Mouse (Mus musculus): Measurements from ENCODE around the gene Lnp1.
"Not testable (repeated sequence)": the region's sequence is repeated elsewhere in the genome, so short reads cannot be mapped to it uniquely, and the experiment has no call there.

Lnp1 gene

GRCm38 (mm10) chr16:56928023-56928422 is at the start of gene Lnp1:
Gene Lnp1 (minus strand): TSS chr16:56928061.
- DNase-seq (ENCODE audit: low read depth in 2 of 2, low spot score in 2 of 2) = no peak

- DNase-seq (ENCODE audit: low read depth in 2 of 2, low spot score in 2 of 2) = no peak
Observed at GRCm38 (mm10) chr16:56974646-56975045, 46.8 kb upstream of the Lnp1 start.

GRCm38 (mm10) chr16:56958311-56958710 is 30.4 kb upstream of the Lnp1 start:
- not testable (repeated sequence) for DNase-seq (ENCODE audit: low read depth in 2 of 2, low spot score in 2 of 2)

DNA sequence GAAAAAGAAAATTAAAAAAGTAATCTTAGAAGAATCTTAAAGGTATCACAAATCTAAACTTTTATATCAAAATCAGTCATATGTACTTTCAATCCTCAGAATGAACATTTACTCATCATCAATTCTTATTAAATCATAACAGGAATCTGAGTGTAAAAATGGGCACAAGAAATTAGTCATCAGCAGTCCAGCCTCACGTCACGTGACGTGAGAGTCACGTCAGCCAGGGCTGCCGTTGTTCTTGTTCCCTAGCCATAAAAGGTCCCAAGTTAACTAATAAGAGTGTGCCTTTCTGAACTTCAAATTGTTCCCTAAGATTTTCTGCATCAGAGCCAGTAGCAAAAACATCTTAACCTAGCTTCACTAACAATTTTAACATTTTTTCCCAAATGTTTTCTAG is 21.2 kb upstream of the Lnp1 start:
- no peak for DNase-seq (ENCODE audit: low read depth in 2 of 2, low spot score in 2 of 2)

- no peak for DNase-seq (ENCODE audit: low read depth in 2 of 2, low spot score in 2 of 2)
Observed at GRCm38 (mm10) chr16:56942341-56942740, 14.5 kb upstream of the Lnp1 start.

GRCm38 (mm10) chr16:56920102-56920657 is 7.7 kb downstream of the Lnp1 start:
- no peak for DNase-seq (ENCODE audit: low read depth in 2 of 2, low spot score in 2 of 2)

DNA sequence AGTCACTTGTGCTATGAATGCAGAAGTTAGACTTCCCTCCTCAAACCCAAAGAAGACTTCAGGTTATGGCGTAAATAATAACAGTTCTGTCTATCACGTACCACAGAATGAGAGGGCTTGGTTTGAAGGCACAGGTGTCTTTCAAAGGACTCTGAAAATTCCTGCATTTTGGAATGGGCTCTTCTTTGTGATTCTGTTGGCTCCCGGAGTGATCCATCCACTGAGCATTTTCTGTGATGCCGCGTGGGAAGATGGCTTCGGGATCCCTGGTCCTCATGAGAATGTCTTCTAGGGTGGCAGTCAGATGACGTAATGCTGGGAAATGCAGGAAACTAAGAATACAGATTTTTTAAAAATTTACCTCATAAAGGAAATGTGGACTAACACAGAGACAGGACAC is 10.6 kb downstream of the Lnp1 start:
- DNase-seq (ENCODE audit: low read depth in 2 of 2, low spot score in 2 of 2) = no peak

DNA sequence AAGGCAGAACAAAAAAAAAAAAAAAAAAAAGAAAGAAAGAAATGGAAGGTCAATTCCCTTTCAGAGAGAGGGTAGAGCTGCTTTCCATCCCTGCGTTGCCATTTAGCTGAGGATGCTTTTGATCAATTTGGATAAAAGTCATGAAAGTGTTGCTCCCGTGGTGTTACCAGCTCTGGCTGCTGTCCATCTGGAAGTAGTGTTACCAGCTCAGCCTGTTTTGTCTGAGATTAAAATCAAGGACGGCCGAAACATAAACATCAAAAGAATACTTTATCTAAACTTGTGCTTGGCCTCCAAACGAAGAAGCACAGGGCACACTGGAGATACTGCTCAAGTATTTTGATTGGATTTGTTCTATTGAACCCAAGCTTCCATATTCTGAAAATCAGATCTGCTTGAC is 18.9 kb downstream of the Lnp1 start:
- DNase-seq (ENCODE audit: low read depth in 2 of 2, low spot score in 2 of 2) = no peak

GRCm38 (mm10) chr16:56902206-56902605 is 25.7 kb downstream of the Lnp1 start:
- not testable (repeated sequence) for DNase-seq (ENCODE audit: low read depth in 2 of 2, low spot score in 2 of 2)

GRCm38 (mm10) chr16:56891583-56891982 is 36.3 kb downstream of the Lnp1 start:
- no peak for DNase-seq (ENCODE audit: low read depth in 2 of 2, low spot score in 2 of 2)

DNA sequence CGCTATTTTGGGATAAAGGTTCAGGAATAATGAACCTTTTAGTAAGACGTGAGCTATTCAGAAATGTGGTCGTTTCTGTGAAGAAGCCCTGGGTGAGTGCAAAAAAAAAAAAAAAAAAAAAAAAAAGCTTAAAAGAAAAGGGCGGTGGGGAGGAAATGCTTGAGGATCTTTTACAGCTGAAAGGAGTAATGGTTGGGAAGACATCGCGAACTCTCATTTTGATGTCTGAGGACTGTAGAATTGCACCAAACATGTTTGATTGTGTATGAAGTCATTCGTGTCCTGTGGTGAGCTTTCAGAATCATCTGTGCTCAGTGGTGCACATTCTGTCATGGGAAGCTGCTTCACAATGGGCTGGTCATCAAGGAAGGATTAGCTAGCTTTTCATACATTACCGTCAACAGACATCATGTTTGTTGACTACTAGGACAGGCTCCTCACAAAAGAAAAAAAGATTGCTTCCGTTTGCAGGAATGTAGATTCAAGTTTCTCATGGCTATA is 41.2 kb downstream of the Lnp1 start:
- no peak for DNase-seq (ENCODE audit: low read depth in 2 of 2, low spot score in 2 of 2)

- DNase-seq (ENCODE audit: low read depth in 2 of 2, low spot score in 2 of 2) = no peak
Observed at GRCm38 (mm10) chr16:56885824-56886615, 41.8 kb downstream of the Lnp1 start, which contains the start of gene Tmem45a. Gene Tmem45a (minus strand): TSS chr16:56886166.

DNA sequence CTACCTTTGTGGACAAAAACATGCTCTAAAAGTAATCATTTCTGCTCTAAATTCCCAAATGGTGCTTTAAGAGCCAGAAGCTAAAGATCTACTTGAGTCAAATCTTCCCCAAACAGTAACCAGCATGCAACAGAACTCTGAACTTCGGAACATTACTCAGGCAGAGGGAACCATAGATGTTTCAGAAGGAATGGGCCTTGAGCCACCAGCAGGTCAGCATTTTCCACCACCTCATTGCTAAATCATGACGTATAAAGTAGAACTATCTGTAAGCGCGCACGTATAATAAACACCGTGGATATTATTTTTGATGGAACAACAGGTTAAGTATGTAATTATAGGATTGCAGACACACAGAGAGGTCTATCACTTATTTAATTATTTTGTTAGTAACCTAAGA is 43.0 kb downstream of the Lnp1 start:
- no peak for DNase-seq (ENCODE audit: low read depth in 2 of 2, low spot score in 2 of 2)

- DNase-seq (ENCODE audit: low read depth in 2 of 2, low spot score in 2 of 2) = no peak
Observed at GRCm38 (mm10) chr16:56873410-56873809, 54.5 kb downstream of the Lnp1 start.

DNA sequence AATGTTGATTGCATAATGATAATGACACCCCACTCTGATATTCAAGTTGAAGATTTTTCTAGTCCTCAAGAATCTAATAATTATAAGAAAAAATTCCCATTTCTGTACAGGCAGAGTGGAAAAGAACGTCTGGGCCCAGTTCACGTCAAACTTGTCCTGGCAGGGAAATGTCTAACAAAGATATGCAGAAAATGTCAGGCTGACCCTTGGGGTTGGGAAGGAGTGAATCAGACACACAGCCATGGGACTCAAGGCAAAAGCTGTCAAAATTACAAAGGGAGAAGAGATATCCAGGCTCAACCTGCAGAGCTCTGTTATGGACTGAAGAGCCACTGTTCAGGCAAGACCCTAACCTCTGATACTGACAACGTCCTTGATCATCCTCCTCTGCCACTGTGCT is 57.4 kb downstream of the Lnp1 start:
- no peak for DNase-seq (ENCODE audit: low read depth in 2 of 2, low spot score in 2 of 2)

DNA sequence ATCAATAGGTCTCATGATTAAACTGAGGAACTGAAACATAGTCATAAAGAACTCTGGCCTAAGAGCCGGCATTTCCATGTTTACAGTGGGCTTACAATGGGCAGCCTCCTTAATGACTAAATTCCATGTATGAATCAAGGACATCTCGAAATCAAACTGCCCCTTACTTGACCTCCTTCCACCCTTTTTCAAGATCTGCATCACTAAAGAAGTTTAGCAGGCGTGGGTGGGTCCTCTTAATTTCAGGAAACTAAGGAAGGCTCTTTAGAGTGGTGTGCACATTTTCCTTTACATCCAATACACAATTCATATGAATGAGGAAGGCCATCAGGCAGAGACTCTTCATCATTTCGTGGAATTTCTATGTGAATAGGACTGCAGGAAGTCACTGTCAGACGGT is 59.5 kb downstream of the Lnp1 start:
- DNase-seq (ENCODE audit: low read depth in 2 of 2, low spot score in 2 of 2) = no peak

DNA sequence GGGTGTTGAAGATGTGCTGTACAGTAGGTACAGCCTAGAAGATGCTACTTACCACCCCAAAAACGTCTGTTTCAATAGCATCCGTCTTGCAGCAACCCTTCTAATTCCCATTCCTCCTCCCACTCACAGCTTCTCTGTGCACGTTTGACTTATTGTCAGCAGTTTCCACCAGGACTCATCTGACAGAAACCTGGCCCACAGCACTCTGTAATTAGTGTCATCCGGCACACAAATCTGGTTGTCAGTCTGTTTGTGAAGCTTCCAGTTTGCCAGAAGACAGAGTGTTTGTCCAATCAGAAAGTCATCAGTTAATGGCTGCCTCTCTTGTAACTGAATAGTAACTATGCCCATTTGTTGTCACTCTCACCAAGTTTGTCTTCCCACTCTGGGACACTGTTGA is 60.3 kb downstream of the Lnp1 start:
- no peak for DNase-seq (ENCODE audit: low read depth in 2 of 2, low spot score in 2 of 2)
